Mouse (Mus musculus) lung, adult 2 months (tissue): Measurements from ENCODE around the gene Smtnl1.

Source experiments
- CTCF ChIP-seq: fragments of 200-500 bp; IDR thresholded peaks from 2 replicates; pipeline ENCODE4 v1.5.1; 2011; ENCODE audit warnings: mild to moderate bottlenecking, low read length, control low read depth; ENCODE audit not compliant: insufficient read depth
- POLR2A ChIP-seq: fragments of 200-500 bp; IDR thresholded peaks from 2 replicates; pipeline ENCODE4 v1.6.1; 2011; ENCODE audit warnings: low read depth, mild to moderate bottlenecking, control low read depth, low read length, borderline replicate concordance; ENCODE audit errors: extremely low read depth

- TF ChIP-seq POLR2A (no peak), CTCF (no peak)
Measured at GRCm38 (mm10) chr2:84838593-84838949, 16.1 kb upstream of the Smtnl1 start, which contains the start of gene Slc43a1.
